Mouse (Mus musculus) layer of hippocampus, adult 9-10 months (tissue): ENCODE results near the gene Krtap20-2.
"Not testable (repeated sequence)": the region's sequence is repeated elsewhere in the genome, so short reads cannot be mapped to it uniquely, and the experiment has no call there.

ENCODE experiments used
- DNase-seq: peaks from one replicate; pipeline ENCODE4 v3.0.0; 2022; ENCODE audit warnings: low spot score

Gene Krtap20-2

DNA sequence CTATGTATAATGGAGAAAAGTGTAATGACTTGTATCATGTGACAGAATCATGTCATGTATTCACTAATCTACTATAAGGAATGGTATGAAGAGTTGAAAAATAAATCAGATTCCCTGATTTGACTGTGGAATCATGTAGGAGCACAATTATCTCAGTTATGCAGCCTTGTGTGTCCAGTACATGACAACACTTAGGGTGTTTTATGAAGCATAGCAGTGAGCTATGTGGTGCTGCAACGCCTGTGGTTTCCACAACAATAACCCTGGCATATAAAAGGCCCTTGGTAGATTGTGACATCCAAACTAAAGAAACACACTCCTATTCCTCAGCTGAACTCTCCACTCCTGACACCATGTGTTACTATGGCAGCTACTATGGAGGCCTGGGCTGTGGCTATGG is at the start of gene Krtap20-2:
Gene Krtap20-2, plus strand, starts transcription at position 301 of the 400 bp plus-strand sequence.
- DNase-seq, result no peak

DNA sequence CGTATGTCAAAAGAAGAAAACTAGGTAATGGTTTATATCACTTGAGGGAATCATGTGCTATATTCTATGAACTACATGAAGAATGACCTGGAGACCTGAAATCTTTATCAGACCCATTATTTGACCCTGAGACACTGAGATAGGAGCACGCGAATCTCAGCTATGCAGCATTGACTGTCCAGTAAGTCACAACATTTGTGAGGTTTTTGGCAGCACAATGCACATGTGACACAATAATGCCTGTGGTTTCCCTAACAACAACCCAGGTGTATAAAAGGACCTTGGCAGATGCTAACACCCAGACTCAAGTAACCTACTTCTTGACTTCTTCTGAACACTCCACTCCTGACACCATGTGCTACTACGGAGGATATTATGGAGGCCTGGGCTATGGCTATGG is 48.0 kb upstream of the Krtap20-2 start, which contains the start of gene Gm9789:
Gene Gm9789, plus strand, starts transcription at position 301 of the 400 bp plus-strand sequence.
- DNase-seq, result no peak

GRCm38 (mm10) chr16:89169190-89169589 is 36.5 kb upstream of the Krtap20-2 start, which contains the start of gene Gm7735:
Gene Gm7735, plus strand, starts transcription at chr16:89169490.
- DNase-seq, result not testable (repeated sequence)

- DNase-seq, result no peak
These were observed 31.2 kb upstream of the Krtap20-2 start, which contains the start of gene 1110057P08Rik for GRCm38 (mm10) chr16:89174435-89174834. Gene 1110057P08Rik, plus strand, starts transcription at chr16:89174735.

GRCm38 (mm10) chr16:89188621-89189020 is 17.0 kb upstream of the Krtap20-2 start:
- no peak for DNase-seq
